Mouse (Mus musculus): ENCODE measurements around the gene Pmp22. TPM values are rescaled to one million over a fixed set of nuclear protein-coding genes. Genes with fewer than 3 reads are reported as not detected.

Pmp22 gene
- total RNA-seq, 2 experiments from 2014 or later = 22.4 to 22.6 TPM

Other genes with a start within 250 kb of the Pmp22 start
- 10 to 100 TPM; 24.8 to 26.2 TPM for gene Tvp23b, start 249.5 kb upstream of the Pmp22 start, total RNA-seq (2021)
- not detected for gene Cdrt4, start 177.8 kb upstream of the Pmp22 start, total RNA-seq (2021)
- gene Tekt3, start 67.3 kb upstream of the Pmp22 start, total RNA-seq (2021) = under 1 TPM in 1 of 2 experiments, not detected in 1; 0.36 TPM